Mouse (Mus musculus): ENCODE data around the gene Pcnx. TPM values are rescaled to one million over a fixed set of nuclear protein-coding genes. Genes with fewer than 3 reads are reported as not detected.

Gene Pcnx
- polyA plus RNA-seq, 1 experiment: 49.0 TPM

DNA sequence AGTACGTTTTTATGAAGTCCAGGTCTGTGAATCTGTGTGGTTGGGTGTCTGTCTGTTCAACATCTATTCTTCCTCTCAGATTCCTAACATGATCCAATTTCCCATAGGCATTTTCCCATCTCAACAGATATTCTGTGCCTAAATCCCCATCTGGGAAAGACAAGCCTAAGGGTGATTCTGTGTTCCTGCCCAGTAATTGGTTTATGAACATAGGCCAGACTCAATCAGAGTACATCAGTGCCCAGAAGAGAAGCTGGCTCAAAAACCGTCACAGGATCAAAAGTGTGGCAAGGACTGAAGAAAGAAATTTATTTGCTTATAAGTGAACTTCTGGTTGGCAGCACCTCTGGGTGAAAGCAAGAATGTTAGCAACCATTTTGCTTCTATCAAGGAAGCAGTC lies 7.3 kb upstream of the Pcnx start:
- no peak for DNase-seq
- Histone ChIP-seq H3K4me1 (replicated peaks; ENCODE audit: control insufficient read depth, insufficient read depth, low read length) (no peaks in the 10 kb centered on the region), H3K36me3 (ENCODE audit: control insufficient read depth, insufficient read depth, low read length) (no peaks in the 10 kb centered on the region), H3K27ac (ENCODE audit: control insufficient read depth, insufficient read depth, low read length) (no peak overlapping the region), H3K4me3 (ENCODE audit: control insufficient read depth, insufficient read depth, low read length) (no peak overlapping the region), H3K27me3 (ENCODE audit: control insufficient read depth, insufficient read depth, low read length) (no peaks in the 10 kb centered on the region)
- WGBS: 95% methylated on average over 2 of the region's 2 CpGs
- TF ChIP-seq POLR2A (IDR thresholded peaks at IDR 0.05; ENCODE audit: control insufficient read depth, extremely low read depth, insufficient read depth, low read length, poor library complexity) (no peak), CTCF (IDR thresholded peaks at IDR 0.05; ENCODE audit: borderline replicate concordance, control insufficient read depth, extremely low read depth, insufficient read depth, low read length, poor library complexity) (no peak)

DNA sequence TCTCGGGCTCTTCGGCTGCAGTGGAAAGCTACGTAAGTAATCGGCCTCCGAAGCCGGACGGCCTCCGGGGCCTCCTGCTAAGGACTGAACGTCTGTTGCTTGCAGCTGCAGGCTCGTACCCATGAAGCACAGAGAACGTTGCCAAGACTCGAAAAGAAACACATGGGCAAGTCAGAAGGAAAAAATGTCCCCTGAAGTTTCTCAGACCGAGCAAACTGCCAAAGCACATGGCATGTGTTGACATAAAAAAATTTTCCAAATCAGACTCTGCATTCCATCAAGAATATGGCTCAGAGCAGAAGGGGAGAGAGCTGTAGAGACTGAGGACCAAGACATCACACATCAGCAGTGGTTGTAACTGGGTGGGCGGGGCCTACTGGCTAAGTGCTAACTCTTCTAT lies 6.8 kb upstream of the Pcnx start:
- no peak overlapping the region for H3K4me3 ChIP-seq (ENCODE audit: control insufficient read depth, insufficient read depth, low read length)
- no peak for TF ChIP-seq POLR2A (IDR thresholded peaks at IDR 0.05; ENCODE audit: control insufficient read depth, extremely low read depth, insufficient read depth, low read length, poor library complexity)
- no peak for TF ChIP-seq CTCF (IDR thresholded peaks at IDR 0.05; ENCODE audit: borderline replicate concordance, control insufficient read depth, extremely low read depth, insufficient read depth, low read length, poor library complexity)
- no peak overlapping the region for H3K27ac ChIP-seq (ENCODE audit: control insufficient read depth, insufficient read depth, low read length)
- DNase-seq: no peak
- H3K27me3 ChIP-seq (ENCODE audit: control insufficient read depth, insufficient read depth, low read length): no peaks in the 10 kb centered on the region
- no peaks in the 10 kb centered on the region for H3K36me3 ChIP-seq (ENCODE audit: control insufficient read depth, insufficient read depth, low read length)
- no peaks in the 10 kb centered on the region for H3K4me1 ChIP-seq (replicated peaks; ENCODE audit: control insufficient read depth, insufficient read depth, low read length)
- WGBS: 97% methylated on average over 14 of the region's 14 CpGs

DNA sequence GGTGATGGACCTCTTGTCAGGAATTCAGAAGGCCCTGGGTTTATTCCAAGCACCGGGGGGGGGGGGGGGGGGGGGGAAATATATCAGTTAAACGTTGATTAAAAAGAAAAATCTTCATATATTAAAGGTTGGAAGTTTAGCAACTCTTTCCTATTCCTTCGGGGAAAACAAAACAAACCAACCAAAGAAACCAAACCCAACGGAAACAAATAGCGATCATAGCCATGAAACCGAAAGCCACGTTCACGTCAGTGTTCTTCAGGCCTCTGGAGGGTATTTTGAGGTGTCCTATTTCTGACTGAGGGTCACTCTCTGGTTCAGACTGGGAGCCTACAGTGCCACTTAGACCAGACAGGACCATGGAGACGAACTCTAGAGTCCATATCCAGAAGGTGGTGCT lies 6.3 kb upstream of the Pcnx start:
- Histone ChIP-seq H3K27ac (ENCODE audit: control insufficient read depth, insufficient read depth, low read length) (no peak overlapping the region), H3K4me3 (ENCODE audit: control insufficient read depth, insufficient read depth, low read length) (no peak overlapping the region), H3K27me3 (ENCODE audit: control insufficient read depth, insufficient read depth, low read length) (no peaks in the 10 kb centered on the region), H3K4me1 (replicated peaks; ENCODE audit: control insufficient read depth, insufficient read depth, low read length) (no peaks in the 10 kb centered on the region), H3K36me3 (ENCODE audit: control insufficient read depth, insufficient read depth, low read length) (no peaks in the 10 kb centered on the region)
- no peak for TF ChIP-seq POLR2A (IDR thresholded peaks at IDR 0.05; ENCODE audit: control insufficient read depth, extremely low read depth, insufficient read depth, low read length, poor library complexity)
- no peak for DNase-seq
- 90% methylated on average over 9 of the region's 9 CpGs for WGBS

DNA sequence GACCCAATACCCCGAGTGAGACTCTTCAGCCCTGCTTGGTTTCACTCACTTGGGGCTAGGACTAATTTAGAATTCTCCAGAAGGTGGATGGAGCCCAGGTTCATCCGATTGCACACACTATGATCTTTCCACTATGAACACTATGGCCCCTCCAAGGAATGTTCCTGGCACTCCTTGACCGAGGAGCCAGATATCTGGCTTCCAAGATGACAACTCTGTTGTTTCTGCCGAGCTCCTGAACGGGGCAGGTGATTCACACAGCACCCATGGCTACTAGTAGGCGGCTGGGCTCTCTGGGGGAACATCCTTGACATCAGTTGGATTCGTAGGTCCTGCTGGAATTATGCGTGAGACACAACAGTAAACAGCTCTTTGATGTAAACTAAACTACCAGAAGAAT lies 4.8 kb upstream of the Pcnx start:
- DNase-seq: no peak
- TF ChIP-seq CTCF (IDR thresholded peaks at IDR 0.05; ENCODE audit: borderline replicate concordance, control insufficient read depth, extremely low read depth, insufficient read depth, low read length, poor library complexity) (no peak), POLR2A (IDR thresholded peaks at IDR 0.05; ENCODE audit: control insufficient read depth, extremely low read depth, insufficient read depth, low read length, poor library complexity) (no peak)
- WGBS: 93% methylated on average over 8 of the region's 8 CpGs

DNA sequence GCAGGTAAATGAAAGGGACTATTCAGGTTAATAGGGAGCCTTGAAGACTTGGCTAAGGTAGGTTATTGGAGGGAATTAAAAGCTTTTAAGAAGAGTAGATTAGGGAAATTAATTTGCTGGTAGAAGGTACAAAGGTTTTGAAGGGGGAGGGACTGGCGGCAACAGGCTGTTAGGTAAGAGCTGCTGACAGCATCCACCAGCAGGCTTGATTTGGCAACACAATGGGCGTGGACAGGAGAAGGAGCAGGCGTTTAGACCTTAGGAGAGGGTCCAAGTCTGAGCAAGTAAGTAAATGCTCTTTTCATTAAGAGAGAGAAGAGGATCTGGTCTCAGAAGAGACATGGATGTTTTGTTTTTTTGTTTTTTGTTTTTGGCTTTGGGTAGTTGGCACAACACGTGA lies 3.1 kb upstream of the Pcnx start:
- Histone ChIP-seq H3K4me3 (ENCODE audit: control insufficient read depth, insufficient read depth, low read length) (no peak overlapping the region), H3K4me1 (replicated peaks; ENCODE audit: control insufficient read depth, insufficient read depth, low read length) (peaks cover 4% of the 10 kb centered on the region), H3K36me3 (ENCODE audit: control insufficient read depth, insufficient read depth, low read length) (no peaks in the 10 kb centered on the region), H3K27ac (ENCODE audit: control insufficient read depth, insufficient read depth, low read length) (no peak overlapping the region), H3K27me3 (ENCODE audit: control insufficient read depth, insufficient read depth, low read length) (no peaks in the 10 kb centered on the region)
- DNase-seq: no peak
- 86% methylated on average over 4 of the region's 4 CpGs for WGBS
- TF ChIP-seq POLR2A (IDR thresholded peaks at IDR 0.05; ENCODE audit: control insufficient read depth, extremely low read depth, insufficient read depth, low read length, poor library complexity): no peak
- no peak for TF ChIP-seq CTCF (IDR thresholded peaks at IDR 0.05; ENCODE audit: borderline replicate concordance, control insufficient read depth, extremely low read depth, insufficient read depth, low read length, poor library complexity)

More for the DNA sequence above, 4.8 kb upstream of the Pcnx start:
- no peaks in the 10 kb centered on the region for H3K36me3 ChIP-seq (ENCODE audit: control insufficient read depth, insufficient read depth, low read length)
- H3K27me3 ChIP-seq (ENCODE audit: control insufficient read depth, insufficient read depth, low read length): no peaks in the 10 kb centered on the region
- H3K4me3 ChIP-seq (ENCODE audit: control insufficient read depth, insufficient read depth, low read length): no peak overlapping the region
- no peaks in the 10 kb centered on the region for H3K4me1 ChIP-seq (replicated peaks; ENCODE audit: control insufficient read depth, insufficient read depth, low read length)
- no peak overlapping the region for H3K27ac ChIP-seq (ENCODE audit: control insufficient read depth, insufficient read depth, low read length)

DNA sequence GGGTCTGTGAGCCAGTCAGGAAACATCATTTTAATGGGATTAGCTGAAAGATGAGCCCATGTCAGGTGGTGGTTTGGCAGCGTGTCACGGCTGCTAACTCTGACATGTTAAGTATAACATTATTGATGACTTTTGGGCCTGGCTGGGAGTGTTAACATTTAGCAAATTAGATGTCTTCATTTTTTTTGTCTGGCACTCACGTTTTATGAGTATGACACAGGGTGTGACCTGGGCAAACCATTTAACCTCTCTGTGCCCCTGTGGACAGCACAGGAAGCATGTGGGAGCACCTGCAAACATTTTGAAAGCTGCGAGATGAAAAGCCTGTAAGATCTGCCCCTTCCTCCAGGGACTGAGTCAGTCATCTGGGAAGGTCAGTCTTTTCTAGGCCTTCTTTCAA lies 2.6 kb upstream of the Pcnx start:
- Histone ChIP-seq H3K27me3 (ENCODE audit: control insufficient read depth, insufficient read depth, low read length) (no peaks in the 10 kb centered on the region), H3K36me3 (ENCODE audit: control insufficient read depth, insufficient read depth, low read length) (no peaks in the 10 kb centered on the region), H3K4me1 (replicated peaks; ENCODE audit: control insufficient read depth, insufficient read depth, low read length) (peaks cover 8% of the 10 kb centered on the region), H3K4me3 (ENCODE audit: control insufficient read depth, insufficient read depth, low read length) (no peak overlapping the region), H3K27ac (ENCODE audit: control insufficient read depth, insufficient read depth, low read length) (no peak overlapping the region)
- TF ChIP-seq CTCF (IDR thresholded peaks at IDR 0.05; ENCODE audit: borderline replicate concordance, control insufficient read depth, extremely low read depth, insufficient read depth, low read length, poor library complexity) (no peak), POLR2A (IDR thresholded peaks at IDR 0.05; ENCODE audit: control insufficient read depth, extremely low read depth, insufficient read depth, low read length, poor library complexity) (no peak)
- WGBS: 61% methylated on average over 4 of the region's 4 CpGs
- no peak for DNase-seq

DNA sequence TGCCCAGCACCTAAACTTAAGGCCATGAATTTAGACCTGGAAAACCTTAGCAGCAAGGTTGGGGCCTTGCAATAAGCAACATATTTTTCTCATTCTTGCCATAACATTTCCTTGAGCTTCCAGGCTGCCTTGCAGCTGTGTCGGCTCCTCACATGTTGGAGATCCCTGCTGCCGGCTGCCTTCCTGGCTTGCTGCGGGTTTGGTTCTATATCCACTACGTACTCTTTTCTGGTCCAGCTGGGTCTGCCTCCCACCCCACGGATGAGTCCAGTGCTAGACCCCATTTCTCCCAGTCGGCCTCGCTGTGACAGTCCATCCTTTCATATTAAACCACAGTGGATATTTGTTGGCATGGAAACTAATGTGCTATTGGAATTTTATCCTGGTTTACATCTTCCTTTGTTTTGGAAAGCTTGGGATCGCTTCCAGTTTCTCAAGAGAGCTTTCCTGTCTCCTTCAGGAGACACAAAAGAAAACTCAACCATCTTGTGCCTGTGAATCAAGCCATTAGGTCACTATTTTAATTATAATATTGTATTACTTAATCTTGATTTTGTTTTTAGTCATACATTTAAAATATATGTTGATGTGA lies 1.7 kb upstream of the Pcnx start:
- Histone ChIP-seq H3K27me3 (ENCODE audit: control insufficient read depth, insufficient read depth, low read length) (no peaks in the 10 kb centered on the region), H3K4me1 (replicated peaks; ENCODE audit: control insufficient read depth, insufficient read depth, low read length) (peaks cover 13% of the 10 kb centered on the region), H3K36me3 (ENCODE audit: control insufficient read depth, insufficient read depth, low read length) (no peaks in the 10 kb centered on the region), H3K27ac (ENCODE audit: control insufficient read depth, insufficient read depth, low read length) (no peak overlapping the region), H3K4me3 (ENCODE audit: control insufficient read depth, insufficient read depth, low read length) (no peak overlapping the region)
- DNase-seq: no peak
- no peak for TF ChIP-seq CTCF (IDR thresholded peaks at IDR 0.05; ENCODE audit: borderline replicate concordance, control insufficient read depth, extremely low read depth, insufficient read depth, low read length, poor library complexity)
- TF ChIP-seq POLR2A (IDR thresholded peaks at IDR 0.05; ENCODE audit: control insufficient read depth, extremely low read depth, insufficient read depth, low read length, poor library complexity): no peak
- WGBS: 96% methylated on average over 8 of the region's 8 CpGs

Measured in thymus, adult 2 months (tissue).